Mouse (Mus musculus) brain, embryonic 14.5 days (tissue): ENCODE data around the gene Timm44.

Experiments
- CTCF ChIP-seq: fragments of 200-500 bp; IDR thresholded peaks from 2 replicates; pipeline ENCODE4 v1.5.1; 2012; ENCODE audit warnings: inconsistent platforms, mild to moderate bottlenecking, moderate library complexity, borderline replicate concordance; ENCODE audit not compliant: insufficient read depth, insufficient read length; ENCODE audit errors: extremely low read depth
- POLR2A ChIP-seq: fragments of 200-500 bp; IDR thresholded peaks from 2 replicates; pipeline ENCODE4 v1.6.1; 2012; ENCODE audit warnings: mild to moderate bottlenecking, inconsistent platforms, borderline replicate concordance; ENCODE audit not compliant: poor library complexity, insufficient read depth, insufficient read length, severe bottlenecking; ENCODE audit errors: extremely low read depth

DNA sequence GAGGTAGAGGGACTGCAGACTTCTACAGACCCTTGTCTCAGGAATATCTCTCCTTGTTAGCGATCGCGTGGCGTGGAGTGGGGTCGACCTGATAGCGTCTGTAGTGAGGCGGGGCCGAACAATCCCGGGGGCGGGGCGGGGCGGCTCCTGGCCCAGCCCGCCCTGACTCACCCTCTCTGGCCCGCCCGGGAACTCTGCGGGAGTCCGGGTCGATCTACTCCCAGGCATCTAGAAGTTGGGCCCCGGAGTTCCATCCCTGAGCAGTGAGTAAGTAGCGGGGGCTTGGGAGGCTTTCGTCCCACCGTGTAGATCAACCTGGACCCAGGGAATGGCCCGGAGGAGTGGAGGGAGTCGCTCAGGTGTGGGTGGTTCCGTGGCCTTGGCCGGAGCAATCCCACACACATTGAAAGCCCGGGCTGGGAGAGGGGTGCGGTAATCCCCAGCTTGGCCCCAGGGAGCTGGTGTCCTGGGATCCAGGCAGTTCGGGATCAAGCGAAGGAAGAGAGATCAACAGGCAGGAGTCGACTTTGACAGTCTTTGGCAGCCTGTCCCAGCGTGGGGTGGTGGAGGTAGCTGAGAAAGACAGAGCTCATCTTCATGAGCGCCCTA lies 48.9 kb downstream of the Timm44 start, which contains the start of gene Lrrc8e:
- no peak for TF ChIP-seq CTCF
- TF ChIP-seq POLR2A: no peak
